Mouse (Mus musculus): Measurements from ENCODE around the gene Cpn2. TPM values are rescaled to one million over a fixed set of nuclear protein-coding genes. Genes with fewer than 3 reads are reported as not detected.

The Cpn2 gene
- total RNA-seq, 2 experiments from 2014 or later: not detected

- DNase-seq (ENCODE audit: low spot score in 2 of 2): no peak
Measured at GRCm38 (mm10) chr16:30282844-30283495, 15.7 kb upstream of the Cpn2 start, which contains the start of gene Lrrc15. Gene Lrrc15, minus strand, starts transcription at chr16:30283256.

DNA sequence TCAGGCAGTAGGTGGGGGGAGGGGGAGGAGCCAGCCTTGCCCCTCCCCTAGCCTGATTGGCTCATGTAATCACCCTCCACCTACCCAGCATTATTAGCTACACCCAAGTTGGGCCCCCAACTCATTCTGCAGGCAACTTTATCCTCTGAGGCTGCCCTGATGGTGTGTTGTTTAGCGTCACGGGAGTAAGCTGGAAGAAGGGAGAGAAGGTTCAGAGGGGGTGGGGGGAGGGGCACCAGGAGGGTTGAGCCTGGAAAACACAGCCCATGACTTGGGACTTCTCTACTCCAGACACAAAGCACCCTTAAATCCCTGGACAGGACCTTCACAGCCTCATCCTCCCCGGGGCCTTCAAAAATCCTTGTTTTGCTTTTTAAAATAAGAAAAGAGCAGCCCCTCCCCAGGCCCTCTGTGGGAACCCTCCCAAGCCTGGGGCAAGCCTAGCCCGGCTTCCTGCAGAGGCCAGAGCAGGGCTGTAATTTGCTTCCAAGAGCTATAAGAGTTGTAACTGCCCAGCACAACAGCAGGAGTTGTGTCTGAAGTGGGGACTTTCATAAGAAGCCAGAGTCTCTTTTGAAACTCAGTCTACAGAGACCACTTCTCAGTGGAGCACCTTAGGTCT is 13.5 kb upstream of the Cpn2 start:
- no peak for DNase-seq (ENCODE audit: low spot score in 2 of 2)
- intact Hi-C loops (cut with DNase I): no loop called here

More at GRCm38 (mm10) chr16:30282844-30283495, 15.7 kb upstream of the Cpn2 start, which contains the start of gene Lrrc15:
- intact Hi-C loops (cut with DNase I): no loop called here

- no peak for DNase-seq (ENCODE audit: low spot score in 2 of 2)
- intact Hi-C loops (cut with DNase I): no loop called here
Measured at GRCm38 (mm10) chr16:30278406-30278805, 11.1 kb upstream of the Cpn2 start.

DNA sequence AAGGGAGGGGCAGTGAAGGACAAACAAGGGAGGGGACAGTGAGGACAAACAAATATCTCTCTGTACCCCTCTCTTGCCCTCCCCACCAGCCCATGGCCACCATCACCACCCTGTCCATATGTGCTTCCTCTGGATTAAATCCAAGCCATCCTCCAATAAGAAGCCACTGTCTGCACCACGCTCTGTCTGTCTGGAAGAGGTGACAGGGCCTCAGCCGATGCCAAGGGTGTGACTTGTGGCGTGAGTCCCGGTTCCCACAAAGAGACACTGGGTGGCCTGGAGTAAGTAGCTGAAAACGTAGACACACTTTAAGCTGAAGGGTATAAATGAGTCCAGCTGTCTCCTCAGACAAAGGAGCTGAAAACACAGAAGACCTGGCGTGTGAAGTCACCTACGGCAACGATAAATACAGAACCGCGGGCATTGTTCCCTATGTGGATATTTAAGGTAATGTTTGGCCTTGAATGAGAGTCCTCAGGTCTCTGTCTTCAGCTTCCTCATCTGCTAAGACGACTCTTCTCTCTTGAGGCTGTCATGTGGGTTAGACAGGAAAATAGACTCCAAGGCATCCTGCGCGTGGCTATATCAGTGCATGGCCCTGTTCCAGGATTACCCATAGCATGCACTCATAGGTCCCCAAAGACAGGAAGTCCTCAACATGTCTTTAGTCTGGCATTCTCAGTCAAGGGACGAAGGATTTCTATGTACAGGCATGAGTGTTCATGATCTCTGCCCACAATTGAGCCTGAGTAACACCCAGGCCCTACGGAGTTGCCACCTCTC is 8.4 kb upstream of the Cpn2 start:
- no peak for DNase-seq (ENCODE audit: low spot score in 2 of 2)
- intact Hi-C loops (cut with DNase I): no loop called here

DNA sequence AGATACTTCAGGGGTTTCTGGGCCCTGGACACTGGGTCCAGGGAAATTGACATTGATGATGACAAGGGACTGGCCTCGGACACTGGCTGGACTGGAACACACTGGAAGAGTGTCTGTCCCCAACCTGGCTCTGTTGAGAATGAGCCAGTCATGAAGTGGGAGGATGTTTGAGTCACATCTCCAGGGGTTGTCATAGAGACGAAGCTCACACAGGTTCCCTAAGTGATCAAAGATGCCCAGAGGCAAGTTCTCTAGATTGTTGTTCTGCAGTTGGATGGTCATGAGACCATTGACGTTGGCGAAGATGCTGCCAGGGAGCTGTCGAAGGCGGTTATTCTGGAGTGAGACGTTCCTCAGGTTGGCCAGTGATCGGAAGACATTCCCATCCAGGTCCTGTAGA is 5.8 kb upstream of the Cpn2 start:
- intact Hi-C loops (cut with DNase I): no loop called here
- no peak for DNase-seq (ENCODE audit: low spot score in 2 of 2)

DNA sequence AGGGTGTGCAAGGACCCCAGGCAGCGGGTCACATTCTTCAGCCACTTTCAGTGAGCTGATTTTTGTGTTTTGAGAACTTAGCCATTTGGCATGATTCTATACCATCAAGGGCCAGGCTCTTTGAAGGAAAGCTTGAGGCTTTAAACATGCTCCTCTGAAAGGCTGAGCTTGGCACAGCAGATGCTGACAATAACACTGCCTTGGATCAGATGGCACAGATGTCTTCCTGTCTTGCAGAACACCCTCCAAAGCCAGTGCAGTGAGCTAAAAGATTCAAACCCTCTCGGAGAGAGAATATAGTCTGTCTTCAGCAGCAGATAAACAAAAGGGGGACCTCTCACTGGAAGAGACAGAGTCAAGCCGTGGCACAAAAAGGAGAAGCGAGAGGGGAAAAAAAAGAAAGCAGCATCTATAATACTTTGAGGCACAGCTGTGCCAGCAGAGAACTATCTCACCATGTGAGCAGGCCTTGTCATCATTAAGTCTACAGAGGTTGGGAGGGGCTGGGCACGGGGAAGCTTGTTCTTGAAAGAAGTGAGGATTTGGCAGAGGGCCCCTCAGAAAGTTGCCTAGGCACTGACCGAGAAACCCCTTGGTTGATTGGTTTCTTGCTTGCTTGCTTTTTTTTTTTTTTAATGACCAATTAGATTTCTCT is 4.8 kb upstream of the Cpn2 start:
- intact Hi-C loops (cut with DNase I): no loop called here
- DNase-seq (ENCODE audit: low spot score in 2 of 2): peak in 1 of 2 experiments; percentile 24

GRCm38 (mm10) chr16:30271223-30271761 is 4.0 kb upstream of the Cpn2 start:
- intact Hi-C loops (cut with DNase I): no loop called here
- DNase-seq (ENCODE audit: low spot score in 2 of 2): no peak

DNA sequence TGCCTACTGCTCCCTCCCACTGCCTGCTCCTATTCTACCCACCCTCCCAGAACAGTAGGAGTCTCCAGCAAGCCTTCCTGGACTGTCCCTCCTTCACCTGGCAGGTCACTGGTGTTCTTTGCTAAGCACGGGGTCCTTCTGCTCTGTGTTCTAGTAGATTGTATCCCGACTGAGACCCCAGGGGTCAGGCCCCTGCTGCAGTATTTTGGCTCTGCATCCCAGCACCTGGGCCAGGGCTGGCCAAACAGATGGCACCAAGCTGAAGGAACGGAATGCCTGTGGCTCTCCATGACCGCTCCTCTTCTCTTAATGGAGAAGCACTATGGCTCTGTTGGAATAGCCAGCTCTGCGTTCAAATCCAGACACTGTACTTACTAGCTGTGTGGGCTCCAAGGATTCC is 738 bp downstream of the Cpn2 start:
- no peak for DNase-seq (ENCODE audit: low spot score in 2 of 2)
- intact Hi-C loops (cut with DNase I): no loop called here

GRCm38 (mm10) chr16:30265611-30266010 is 1.7 kb downstream of the Cpn2 start:
- no peak for DNase-seq (ENCODE audit: low spot score in 2 of 2)
- intact Hi-C loops (cut with DNase I): no loop called here

DNA sequence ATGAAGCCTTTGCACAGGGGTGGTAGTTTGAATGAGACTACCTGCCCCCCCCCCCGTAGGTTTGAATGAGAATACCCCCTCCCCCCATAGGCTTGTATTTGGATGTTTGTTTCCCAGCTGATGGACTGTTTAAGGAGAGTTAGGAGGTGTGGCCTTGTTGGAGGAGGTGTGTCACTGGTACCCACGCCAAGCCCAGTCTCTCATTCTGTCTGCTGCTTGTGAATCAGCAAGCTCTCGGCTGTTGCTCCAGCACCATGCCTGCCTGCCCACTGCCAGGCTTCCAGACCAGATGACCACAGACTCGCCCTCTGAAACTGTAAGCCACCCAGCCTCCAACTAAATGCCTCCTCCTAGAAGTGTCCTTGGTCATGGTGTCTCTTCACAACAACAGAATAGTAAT is 4.1 kb downstream of the Cpn2 start:
- intact Hi-C loops (cut with DNase I): no loop called here
- DNase-seq (ENCODE audit: low spot score in 2 of 2): no peak

GRCm38 (mm10) chr16:30262664-30263063 is 4.6 kb downstream of the Cpn2 start:
- intact Hi-C loops (cut with DNase I): no loop called here
- DNase-seq (ENCODE audit: low spot score in 2 of 2): peak in 1 of 2 experiments; percentile 55

DNA sequence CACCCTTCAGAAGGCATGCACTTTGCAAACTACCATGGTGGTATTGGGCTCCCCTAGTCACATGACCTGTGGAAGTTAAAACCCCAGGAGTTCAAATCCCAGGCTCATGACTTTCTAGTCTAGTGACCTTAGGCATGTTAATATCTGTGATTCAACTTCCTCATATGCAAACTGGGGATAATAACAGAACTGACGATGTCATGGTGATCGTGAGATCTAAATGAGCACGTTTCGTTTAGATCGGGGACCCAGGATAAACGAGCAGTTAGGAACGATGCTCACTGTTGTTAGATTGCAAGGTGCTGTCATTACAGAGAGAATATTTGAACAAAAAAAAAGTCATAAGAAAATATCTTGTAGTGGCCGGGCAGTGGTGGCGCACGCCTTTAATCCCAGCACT is 5.1 kb downstream of the Cpn2 start:
- intact Hi-C loops (cut with DNase I): no loop called here
- DNase-seq (ENCODE audit: low spot score in 2 of 2): no peak

DNA sequence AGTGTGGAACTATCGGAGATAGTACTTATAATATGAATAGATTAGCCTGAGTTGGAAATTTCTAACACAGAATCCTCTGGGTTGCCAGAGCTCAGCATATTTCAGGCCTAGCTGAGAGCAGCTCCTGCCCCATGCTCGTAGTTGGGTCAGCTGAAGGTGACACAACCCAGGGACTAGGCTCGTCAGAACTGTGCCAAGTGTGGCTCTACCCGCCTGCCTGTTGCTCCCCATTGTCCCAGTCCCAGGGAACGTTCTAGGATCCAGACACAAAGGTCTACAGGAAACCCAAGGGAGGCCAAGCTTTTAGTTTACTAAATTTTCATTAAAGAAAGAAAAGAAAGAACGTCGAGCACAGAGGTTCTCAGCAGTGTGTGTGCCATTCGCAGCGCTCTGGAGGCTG is 6.0 kb downstream of the Cpn2 start:
- intact Hi-C loops (cut with DNase I): no loop called here
- no peak for DNase-seq (ENCODE audit: low spot score in 2 of 2)

DNA sequence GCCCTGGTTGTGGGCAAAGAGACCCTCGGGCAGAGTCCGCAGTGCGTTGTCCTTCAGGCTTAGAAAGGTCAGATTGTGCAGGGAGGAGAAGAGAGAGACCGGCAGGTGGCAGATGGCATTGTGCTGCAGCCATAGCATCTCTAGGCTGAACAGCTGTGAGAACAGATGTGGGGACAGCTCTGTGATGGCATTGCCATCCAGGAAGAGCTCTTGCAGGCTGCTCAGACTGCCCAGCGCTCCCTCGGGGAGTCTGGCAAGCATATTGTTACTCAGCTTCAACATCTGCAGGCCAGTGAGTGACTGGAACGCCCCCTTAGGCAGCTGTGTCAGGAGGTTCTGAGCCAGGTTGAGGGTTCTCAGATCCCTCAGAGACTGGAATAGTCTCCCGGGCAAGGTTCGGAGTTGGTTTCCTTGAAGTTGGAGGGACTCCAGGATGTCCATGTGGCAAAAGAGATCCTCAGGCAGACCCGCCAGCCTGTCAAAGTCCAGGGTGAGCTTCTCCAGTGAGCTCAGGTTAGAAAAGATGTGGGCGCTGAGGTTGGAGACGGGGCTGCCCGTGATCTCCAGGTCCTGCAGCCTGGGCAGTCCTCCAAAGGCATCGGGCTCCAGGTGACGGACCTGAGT is 7.2 kb downstream of the Cpn2 start:
- intact Hi-C loops (cut with DNase I): no loop called here
- DNase-seq (ENCODE audit: low spot score in 2 of 2): no peak

DNA sequence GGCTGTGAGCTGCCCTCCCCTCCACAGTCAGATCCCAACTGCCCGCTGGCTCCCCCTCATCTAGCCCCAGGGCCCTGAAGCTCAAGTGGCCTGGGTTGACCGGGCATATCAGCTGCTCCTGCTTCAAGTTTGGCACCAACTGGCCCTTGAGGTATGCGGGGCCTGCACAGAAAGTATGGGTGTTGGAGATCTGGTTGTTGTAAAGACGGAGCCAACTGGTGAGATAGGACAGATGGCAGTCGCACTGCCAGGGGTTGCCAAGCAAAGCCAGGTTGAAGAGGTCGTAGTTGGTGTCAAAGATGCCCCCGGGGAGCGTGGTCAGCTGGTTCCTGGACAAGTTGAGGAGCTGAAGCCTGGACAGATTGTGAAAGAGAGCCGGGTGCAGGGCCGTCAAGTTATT is 7.9 kb downstream of the Cpn2 start:
- DNase-seq (ENCODE audit: low spot score in 2 of 2): no peak
- intact Hi-C loops (cut with DNase I): loop anchor here (10.0 kb wide), 1 partner anchor 245 kb away; no protein-coding TSS in a partner anchor

DNA sequence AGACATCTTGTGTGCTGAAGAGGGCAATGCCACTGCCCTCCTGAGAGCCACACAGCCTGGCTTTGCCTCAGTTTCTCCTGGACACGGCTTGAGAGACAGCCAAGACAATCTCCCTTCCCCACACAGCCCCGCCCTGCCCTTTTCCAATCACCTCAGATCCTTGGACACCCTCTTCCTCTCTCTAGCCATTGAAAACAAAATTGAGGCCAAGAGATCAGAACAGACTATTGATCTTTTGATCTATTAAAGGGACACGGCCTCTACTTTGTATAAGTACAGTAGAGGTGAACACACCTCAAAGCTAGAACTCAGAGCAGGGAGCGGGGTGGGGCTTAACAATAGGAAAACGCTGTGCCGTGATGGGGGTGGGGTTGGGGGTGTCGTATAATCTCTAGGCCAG is 8.9 kb downstream of the Cpn2 start:
- no peak for DNase-seq (ENCODE audit: low spot score in 2 of 2)
- intact Hi-C loops (cut with DNase I): loop anchor here (10.0 kb wide), 1 partner anchor 246 kb away; no protein-coding TSS in a partner anchor

DNA sequence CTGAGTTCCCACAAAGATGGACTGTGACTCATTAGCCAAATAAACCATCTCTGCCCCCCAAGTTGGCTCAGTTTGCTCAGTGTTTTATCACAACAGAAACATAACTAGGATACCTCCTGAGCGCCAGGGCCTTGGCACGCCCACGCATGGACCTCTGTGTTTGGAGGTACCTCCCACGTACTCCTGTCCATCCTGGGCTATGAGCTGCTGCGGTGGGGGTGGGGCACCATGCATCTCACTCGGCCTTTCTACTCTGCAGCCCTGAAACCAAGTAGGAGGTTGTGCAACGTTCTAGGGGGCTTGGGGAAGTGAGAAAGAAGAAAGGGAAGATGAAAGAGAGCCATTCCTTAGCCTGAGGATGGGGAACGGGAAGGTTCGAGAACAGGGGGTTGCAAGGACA is 9.6 kb downstream of the Cpn2 start:
- no peak for DNase-seq (ENCODE audit: low spot score in 2 of 2)
- intact Hi-C loops (cut with DNase I): loop anchor here (10.0 kb wide), 1 partner anchor 247 kb away; no protein-coding TSS in a partner anchor

GRCm38 (mm10) chr16:30255061-30255460 is 12.2 kb downstream of the Cpn2 start:
- DNase-seq (ENCODE audit: low spot score in 2 of 2): no peak
- intact Hi-C loops (cut with DNase I): loop anchor here (10.0 kb wide), 1 partner anchor 250 kb away; no protein-coding TSS in a partner anchor

DNA sequence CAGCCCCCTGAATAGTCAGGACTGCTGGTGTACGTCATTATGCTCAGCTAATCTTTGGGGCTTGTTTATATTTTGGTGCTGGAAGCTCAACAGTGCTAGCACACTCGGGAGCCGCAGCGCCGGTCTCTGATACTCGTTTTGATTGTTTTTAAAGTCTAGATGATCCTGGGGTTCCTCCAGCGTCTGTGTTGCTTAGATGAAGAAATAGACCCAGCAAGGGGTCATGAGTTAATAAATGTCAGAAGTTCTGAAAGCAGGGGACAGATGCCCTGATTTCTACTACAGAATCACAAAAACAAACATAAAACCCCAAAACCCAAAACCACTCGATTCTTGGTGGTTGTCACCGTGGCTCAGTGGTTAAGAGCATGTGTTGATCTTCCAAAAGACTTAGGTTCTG is 13.4 kb downstream of the Cpn2 start:
- intact Hi-C loops (cut with DNase I): loop anchor here (2.0 to 10.0 kb wide), 2 partner anchors 57 to 251 kb away; partner anchors contain the start of gene Gp5
- no peak for DNase-seq (ENCODE audit: low spot score in 2 of 2)
